Mouse (Mus musculus) spleen, adult 2 months (tissue): ENCODE data around the gene Akna.

ENCODE experiments used
- CTCF ChIP-seq: fragments of 200-500 bp; IDR thresholded peaks from 2 replicates; pipeline ENCODE4 v1.5.1; 2011; ENCODE audit warnings: mild to moderate bottlenecking, inconsistent platforms; ENCODE audit not compliant: insufficient read depth, insufficient read length, insufficient replicate concordance; ENCODE audit errors: extremely low read depth
- POLR2A ChIP-seq: fragments of 200-500 bp; IDR thresholded peaks from 2 replicates; pipeline ENCODE4 v1.6.1; 2011; ENCODE audit warnings: low read depth, low read length, inconsistent platforms

GRCm38 (mm10) chr4:63342491-63342890, 60.7 kb downstream of the Akna start:
- TF ChIP-seq CTCF (no peak), POLR2A (no peak)
